Mouse (Mus musculus) midbrain, embryonic 15.5 days (tissue): ENCODE results near the gene Btbd17. TPM values are rescaled to one million over a fixed set of nuclear protein-coding genes. Genes with fewer than 3 reads are reported as not detected.

Source experiments
- ATAC-seq: fragments of 200-750 bp; cut with Nextera tagmentation; replicated peaks from 2 replicates; pipeline ENCODE4 v1.8.0; 2017; ENCODE audit warnings: moderate TSS enrichment
- H3K27ac ChIP-seq: fragments of 300-500 bp; sonication (generic); 2 replicates; pipeline ENCODE4 v1.5.1; 2015; ENCODE audit warnings: mild to moderate bottlenecking, inconsistent platforms
- H3K27me3 ChIP-seq: fragments of 300-500 bp; sonication (generic); replicated peaks from 2 replicates; pipeline ENCODE4 v1.6.1; 2015; ENCODE audit warnings: inconsistent platforms
- H3K36me3 ChIP-seq: fragments of 300-500 bp; sonication (generic); replicated peaks from 2 replicates; pipeline ENCODE4 v1.6.1; 2015; ENCODE audit warnings: inconsistent platforms
- H3K4me1 ChIP-seq: fragments of 300-500 bp; sonication (generic); 2 replicates; pipeline ENCODE4 v1.6.1; 2015; ENCODE audit warnings: inconsistent platforms
- H3K4me2 ChIP-seq: fragments of 300-500 bp; sonication (generic); 2 replicates; pipeline ENCODE4 v1.6.1; 2015; ENCODE audit warnings: inconsistent platforms, mild to moderate bottlenecking, moderate library complexity
- H3K4me3 ChIP-seq: fragments of 300-500 bp; sonication (generic); 2 replicates; pipeline ENCODE4 v1.5.1; 2015; ENCODE audit warnings: mild to moderate bottlenecking, inconsistent platforms
- H3K9ac ChIP-seq: fragments of 300-500 bp; sonication (generic); 2 replicates; pipeline ENCODE4 v1.6.1; 2015; ENCODE audit warnings: mild to moderate bottlenecking, inconsistent platforms
- H3K9me3 ChIP-seq: fragments of 300-500 bp; sonication (generic); 2 replicates; pipeline ENCODE4 v1.6.1; 2016; ENCODE audit warnings: inconsistent platforms
- WGBS: fragments of 180-500 bp; shearing (Covaris S2); methylation state at CpG from one replicate; pipeline ENCODE4 v1.1.7; 2015; ENCODE audit warnings: mixed read lengths; 5-methylcytosine and 5-hydroxymethylcytosine counted together
- polyA plus RNA-seq: library from polyadenylated mRNA; unstranded; fragments of >200 nt; fragmentation: Nextera tagmentation; extraction: Ambion mirVana; gene quantifications from 2 replicates; pipeline ENCODE4 v1.2.1, GENCODE M21; 2015

The Btbd17 gene
- polyA plus RNA-seq, 1 experiment from 2014 or later: 21.4 TPM

DNA sequence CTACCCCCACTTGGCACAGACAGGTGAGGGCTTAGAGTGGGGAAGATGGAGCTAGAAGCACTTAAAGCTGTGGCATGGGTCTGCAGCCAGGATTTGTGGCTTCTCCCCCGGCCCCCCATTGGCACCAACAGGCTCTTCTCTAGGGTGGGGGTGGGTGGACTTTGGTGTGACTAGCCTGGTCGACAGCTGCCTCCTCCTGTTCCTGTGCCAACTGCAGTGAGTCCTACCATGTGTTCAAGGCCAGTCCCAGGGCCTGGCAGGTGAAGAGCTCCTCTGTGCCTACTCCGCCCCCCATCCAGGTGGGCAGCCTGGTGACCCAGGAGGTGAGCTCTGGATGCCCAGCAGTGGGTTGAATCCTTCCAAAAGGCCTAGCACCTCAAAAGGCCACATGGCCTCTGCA lies 8.1 kb downstream of the Btbd17 start:
- 83% methylated on average over 3 of the region's 3 CpGs for WGBS
- no peak overlapping the region for H3K4me3 ChIP-seq
- peaks cover 42% of the 10 kb centered on the region for H3K27me3 ChIP-seq
- no peak overlapping the region for H3K4me2 ChIP-seq
- no peak for ATAC-seq
- no peak overlapping the region for H3K27ac ChIP-seq
- H3K36me3 ChIP-seq: no peaks in the 10 kb centered on the region
- H3K9me3 ChIP-seq: no peaks in the 10 kb centered on the region
- H3K4me1 ChIP-seq: peaks cover 35% of the 10 kb centered on the region
- H3K9ac ChIP-seq: no peak overlapping the region

DNA sequence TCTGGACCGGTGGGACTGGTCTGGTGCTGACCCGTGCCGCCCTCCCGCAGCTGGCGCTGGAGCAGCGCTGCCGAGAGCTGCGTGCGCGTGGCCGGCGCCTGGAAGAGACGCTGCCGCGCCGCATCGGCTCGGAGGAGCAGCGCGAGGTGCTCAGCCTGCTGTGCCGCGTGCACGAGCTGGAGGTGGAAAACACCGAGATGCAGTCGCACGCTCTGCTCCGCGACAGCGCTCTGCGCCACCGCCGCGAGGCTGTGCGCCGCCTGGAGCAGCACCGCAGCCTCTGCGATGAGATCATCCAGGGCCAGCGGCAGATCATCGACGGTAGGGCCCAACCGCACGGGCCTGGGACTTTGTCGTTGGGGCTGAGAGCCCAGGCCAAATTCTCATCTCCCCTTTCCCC lies 9.4 kb downstream of the Btbd17 start:
- peaks cover 42% of the 10 kb centered on the region for H3K27me3 ChIP-seq
- peak overlapping the region; percentile 27 for H3K4me3 ChIP-seq
- H3K9me3 ChIP-seq: no peaks in the 10 kb centered on the region
- H3K36me3 ChIP-seq: no peaks in the 10 kb centered on the region
- peak overlapping the region; percentile 49 for H3K4me2 ChIP-seq
- H3K27ac ChIP-seq: no peak overlapping the region
- WGBS: 2% methylated on average over 43 of the region's 43 CpGs
- peaks cover 23% of the 10 kb centered on the region for H3K4me1 ChIP-seq
- peak; percentile 59 for ATAC-seq
- H3K9ac ChIP-seq: peak overlapping the region; percentile 4; the same call in 1 of the 2 replicates

GRCm38 (mm10) chr11:114785892-114786291 lies 9.9 kb downstream of the Btbd17 start:
- ATAC-seq: no peak
- H3K36me3 ChIP-seq: no peaks in the 10 kb centered on the region
- peak overlapping the region; percentile 4; the same call in 1 of the 2 replicates for H3K9ac ChIP-seq
- 56% methylated on average over 10 of the region's 10 CpGs for WGBS
- peak overlapping the region; percentile 27 for H3K4me3 ChIP-seq
- H3K4me2 ChIP-seq: peak overlapping the region; percentile 49
- peaks cover 18% of the 10 kb centered on the region for H3K4me1 ChIP-seq
- no peaks in the 10 kb centered on the region for H3K9me3 ChIP-seq
- H3K27ac ChIP-seq: no peak overlapping the region
- H3K27me3 ChIP-seq: peaks cover 42% of the 10 kb centered on the region

DNA sequence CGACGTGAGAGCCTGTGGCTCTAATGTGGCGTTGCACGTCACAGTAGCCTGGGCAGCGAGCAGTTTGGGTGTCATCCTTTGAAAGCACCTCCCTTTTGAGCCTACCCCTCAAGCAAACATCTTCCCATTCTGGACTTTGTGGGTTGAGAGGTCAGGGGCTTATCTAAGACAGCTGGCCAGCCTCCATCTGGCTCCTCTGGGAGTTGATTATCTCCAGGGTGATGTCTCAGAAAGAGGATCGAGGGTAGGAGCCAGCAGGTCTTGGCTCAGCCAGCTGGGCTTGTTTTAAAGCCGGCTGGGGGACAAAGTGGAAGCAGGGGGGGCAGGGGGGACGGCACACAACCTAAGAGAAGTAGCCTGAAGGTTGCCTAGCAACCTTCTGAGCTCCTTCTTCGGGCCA lies 15.7 kb downstream of the Btbd17 start:
- no peak overlapping the region for H3K4me3 ChIP-seq
- 30% methylated on average over 9 of the region's 9 CpGs for WGBS
- no peak overlapping the region for H3K9ac ChIP-seq

GRCm38 (mm10) chr11:114771896-114772295 lies 23.8 kb downstream of the Btbd17 start:
- H3K9me3 ChIP-seq: no peaks in the 10 kb centered on the region
- H3K9ac ChIP-seq: no peak overlapping the region
- H3K4me2 ChIP-seq: no peak overlapping the region
- H3K4me1 ChIP-seq: no peaks in the 10 kb centered on the region
- 0 out of 2 replicates have a peak, but pooled peaks cover 4% of the 10 kb centered on the region for H3K27me3 ChIP-seq
- no peak for ATAC-seq
- no peak overlapping the region for H3K27ac ChIP-seq
- 67% methylated on average over 2 of the region's 2 CpGs for WGBS
- H3K4me3 ChIP-seq: no peak overlapping the region
- H3K36me3 ChIP-seq: no peaks in the 10 kb centered on the region

More for the DNA sequence above, 15.7 kb downstream of the Btbd17 start:
- Histone ChIP-seq H3K36me3 (no peaks in the 10 kb centered on the region), H3K4me2 (no peak overlapping the region), H3K4me1 (no peaks in the 10 kb centered on the region), H3K27me3 (peaks cover 7% of the 10 kb centered on the region; the same call in 1 of the 2 replicates), H3K27ac (no peak overlapping the region), H3K9me3 (no peaks in the 10 kb centered on the region)
- no peak for ATAC-seq

DNA sequence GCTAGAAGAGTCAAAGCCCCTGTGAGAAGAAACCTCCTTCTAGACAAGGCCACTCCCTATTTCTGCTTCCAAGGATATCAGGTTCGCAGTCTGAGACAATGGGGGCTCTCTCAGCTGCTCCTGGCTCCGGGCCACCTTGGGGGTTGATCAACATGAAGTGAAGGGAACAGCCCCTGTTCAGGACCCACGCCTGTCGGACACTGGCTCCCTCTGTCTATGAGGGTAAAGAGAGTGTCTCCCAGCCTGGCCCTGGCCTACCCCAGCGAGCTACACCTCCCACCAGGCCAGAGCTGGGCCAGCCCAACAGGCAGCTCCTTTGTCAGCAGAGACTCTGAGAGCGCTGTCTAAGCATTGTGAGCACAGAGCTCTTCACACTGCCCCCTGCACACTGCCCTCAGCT lies 25.8 kb downstream of the Btbd17 start:
- Histone ChIP-seq H3K27me3 (peaks cover 21% of the 10 kb centered on the region; the same call in 1 of the 2 replicates), H3K9ac (no peak overlapping the region), H3K4me2 (no peak overlapping the region), H3K36me3 (no peaks in the 10 kb centered on the region), H3K27ac (no peak overlapping the region), H3K9me3 (no peaks in the 10 kb centered on the region), H3K4me3 (no peak overlapping the region), H3K4me1 (peaks cover 8% of the 10 kb centered on the region; the same call in 1 of the 2 replicates)
- ATAC-seq: no peak
- 41% methylated on average over 6 of the region's 6 CpGs for WGBS

DNA sequence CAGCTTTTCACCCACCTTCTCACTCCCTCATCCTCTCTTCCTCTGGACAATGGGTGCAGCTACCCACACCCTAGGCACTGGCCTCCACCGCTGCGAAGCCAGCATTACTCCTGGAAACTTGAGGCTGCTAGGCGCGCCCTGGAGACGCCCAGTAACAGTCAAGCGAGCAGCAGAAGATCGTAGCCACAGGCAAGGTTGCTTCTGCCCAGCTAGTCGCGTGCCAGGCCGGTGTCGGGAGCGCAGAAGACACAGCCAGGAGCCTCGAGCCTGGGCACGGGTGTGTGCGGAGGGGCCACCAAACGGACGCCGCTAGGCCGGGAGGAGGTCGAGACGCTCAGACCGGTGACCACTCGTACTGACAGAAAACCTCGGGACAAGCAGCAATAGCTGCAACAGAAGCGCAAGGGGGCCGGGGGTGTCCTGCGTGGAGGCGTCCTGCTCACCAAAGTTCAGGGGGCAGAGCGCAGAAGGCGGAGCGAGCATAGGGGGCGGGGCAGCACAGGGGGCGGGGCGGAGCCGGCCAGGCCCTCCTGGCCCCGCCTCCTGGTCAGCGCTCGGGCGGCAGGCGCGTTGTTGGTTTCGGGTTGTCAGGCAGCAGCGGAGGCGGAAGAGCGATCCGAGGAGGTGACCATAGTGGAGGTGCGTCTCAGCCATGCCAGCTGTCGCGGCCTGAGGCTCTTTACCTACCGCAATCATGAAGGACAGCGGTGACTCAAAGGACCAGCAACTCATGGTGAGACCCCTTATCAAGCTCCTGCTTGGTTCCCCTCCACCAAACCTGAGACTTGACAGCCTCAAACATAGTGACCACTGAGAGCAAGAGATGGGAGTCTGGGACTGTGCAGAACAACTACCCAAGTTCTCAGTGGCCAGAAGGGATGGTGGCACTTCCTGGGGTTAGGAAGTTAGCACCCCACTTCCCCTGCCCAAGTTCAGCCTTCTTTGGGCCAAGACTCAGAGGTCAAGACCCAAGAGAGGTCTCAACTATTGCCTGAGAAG lies 30.6 kb downstream of the Btbd17 start, which contains the start of gene Kif19a:
Gene Kif19a (plus strand): TSS at position 569 of the 999 bp plus-strand sequence.
- H3K4me1 ChIP-seq: peaks cover 10% of the 10 kb centered on the region; the same call in 1 of the 2 replicates
- H3K4me3 ChIP-seq: peak within 1 kb of the TSS; percentile 44
- H3K4me2 ChIP-seq: peak within 1 kb of the TSS; percentile 90
- ATAC-seq: peak; percentile 39; the same call in 1 of the 2 replicates
- peaks cover 26% of the 10 kb centered on the region; the same call in 1 of the 2 replicates for H3K27me3 ChIP-seq
- H3K9me3 ChIP-seq: no peaks in the 10 kb centered on the region
- H3K27ac ChIP-seq: no peak within 1 kb of the TSS
- peak within 1 kb of the TSS; percentile 17 for H3K9ac ChIP-seq
- no peaks in the 10 kb centered on the region for H3K36me3 ChIP-seq
- 3% methylated on average over 51 of the region's 51 CpGs for WGBS

DNA sequence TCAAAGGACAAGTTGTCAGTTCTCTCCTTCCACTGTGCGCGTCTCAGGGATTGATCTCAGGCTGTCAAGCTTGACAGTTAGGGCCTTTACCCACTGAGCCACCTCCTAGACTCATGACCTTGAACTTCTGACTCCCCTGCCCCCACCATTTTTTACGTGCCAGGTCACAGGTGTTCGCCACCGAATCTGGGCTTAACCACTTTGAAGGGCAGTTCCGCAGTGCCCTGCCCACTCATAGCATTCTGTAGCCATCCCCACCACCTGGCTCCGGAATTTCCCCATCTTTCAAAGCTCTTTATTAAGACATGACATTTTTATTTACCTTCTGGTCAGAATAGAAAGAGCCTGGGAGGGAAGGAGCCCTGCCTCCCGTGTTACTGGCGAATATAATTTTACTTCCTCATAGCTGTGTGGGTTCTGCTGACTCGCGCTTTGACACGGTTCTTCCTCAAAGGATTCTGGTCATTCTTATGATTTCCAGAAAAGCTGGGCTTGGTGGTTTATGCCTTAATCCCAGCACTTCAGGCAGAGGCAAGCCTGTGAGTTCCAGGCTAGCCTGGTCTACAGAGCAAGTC lies 48.1 kb downstream of the Btbd17 start:
- Histone ChIP-seq H3K27me3 (peaks cover 7% of the 10 kb centered on the region; the same call in 1 of the 2 replicates), H3K4me2 (no peak overlapping the region), H3K9ac (no peak overlapping the region), H3K4me1 (peaks cover 4% of the 10 kb centered on the region), H3K9me3 (no peaks in the 10 kb centered on the region), H3K4me3 (no peak overlapping the region), H3K27ac (no peak overlapping the region), H3K36me3 (no peaks in the 10 kb centered on the region)
- 88% methylated on average over 12 of the region's 12 CpGs for WGBS
- ATAC-seq: no peak

DNA sequence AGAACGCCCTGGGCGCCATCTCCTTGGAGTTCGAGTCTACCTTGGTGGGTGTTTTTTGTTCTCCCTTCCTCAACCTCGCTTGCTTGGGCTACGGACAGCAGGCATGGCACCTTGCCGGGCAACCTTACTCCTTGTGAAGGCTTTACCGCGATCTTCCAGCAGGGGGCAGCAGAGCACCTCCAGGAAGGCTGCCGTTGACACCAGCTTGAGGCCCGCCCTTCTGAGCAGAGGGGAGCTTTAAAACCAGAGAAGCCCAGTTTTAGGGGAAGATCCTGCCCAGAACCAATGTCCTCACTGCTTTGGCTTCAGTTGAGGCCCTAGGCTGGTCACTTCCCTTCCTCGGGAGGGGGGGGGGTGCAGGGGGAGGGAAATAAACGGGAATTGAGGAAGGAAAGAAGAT lies 50.6 kb downstream of the Btbd17 start:
- Histone ChIP-seq H3K4me1 (peaks cover 11% of the 10 kb centered on the region), H3K4me2 (peak overlapping the region; percentile 44), H3K27ac (no peak overlapping the region), H3K4me3 (no peak overlapping the region), H3K9ac (peak overlapping the region; percentile 26; the same call in 1 of the 2 replicates), H3K36me3 (no peaks in the 10 kb centered on the region), H3K9me3 (no peaks in the 10 kb centered on the region), H3K27me3 (peaks cover 7% of the 10 kb centered on the region; the same call in 1 of the 2 replicates)
- peak; percentile 70; the same call in 1 of the 2 replicates for ATAC-seq
- 3% methylated on average over 12 of the region's 12 CpGs for WGBS

DNA sequence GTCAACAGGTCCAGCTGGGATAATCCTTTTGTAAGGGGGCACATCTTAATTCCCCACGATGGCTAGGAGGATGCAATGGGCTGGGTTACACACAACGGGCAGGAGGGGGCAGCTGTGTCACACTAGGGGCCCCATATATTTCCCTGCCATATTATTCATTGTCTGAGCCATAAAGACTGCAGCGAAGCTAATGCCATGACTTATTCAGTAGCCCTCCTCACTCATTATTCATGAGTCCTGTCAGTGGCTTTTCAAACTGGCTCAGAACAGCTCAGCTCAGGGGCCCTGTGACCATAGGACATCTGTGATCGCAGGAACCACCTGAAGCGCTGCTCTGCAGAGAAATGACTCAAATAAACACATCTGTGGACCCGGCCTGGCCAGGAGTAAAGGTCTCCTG lies 54.3 kb downstream of the Btbd17 start:
- peak; percentile 70; the same call in 1 of the 2 replicates for ATAC-seq
- Histone ChIP-seq H3K4me3 (no peak overlapping the region), H3K27me3 (peaks cover 15% of the 10 kb centered on the region), H3K27ac (no peak overlapping the region), H3K4me2 (no peak overlapping the region), H3K9me3 (no peaks in the 10 kb centered on the region), H3K4me1 (peaks cover 11% of the 10 kb centered on the region), H3K9ac (no peak overlapping the region), H3K36me3 (no peaks in the 10 kb centered on the region)
- 6% methylated on average over 6 of the region's 6 CpGs for WGBS
